ENCODE assay signal across 8 mouse cellular contexts in the genomic region with DNA sequence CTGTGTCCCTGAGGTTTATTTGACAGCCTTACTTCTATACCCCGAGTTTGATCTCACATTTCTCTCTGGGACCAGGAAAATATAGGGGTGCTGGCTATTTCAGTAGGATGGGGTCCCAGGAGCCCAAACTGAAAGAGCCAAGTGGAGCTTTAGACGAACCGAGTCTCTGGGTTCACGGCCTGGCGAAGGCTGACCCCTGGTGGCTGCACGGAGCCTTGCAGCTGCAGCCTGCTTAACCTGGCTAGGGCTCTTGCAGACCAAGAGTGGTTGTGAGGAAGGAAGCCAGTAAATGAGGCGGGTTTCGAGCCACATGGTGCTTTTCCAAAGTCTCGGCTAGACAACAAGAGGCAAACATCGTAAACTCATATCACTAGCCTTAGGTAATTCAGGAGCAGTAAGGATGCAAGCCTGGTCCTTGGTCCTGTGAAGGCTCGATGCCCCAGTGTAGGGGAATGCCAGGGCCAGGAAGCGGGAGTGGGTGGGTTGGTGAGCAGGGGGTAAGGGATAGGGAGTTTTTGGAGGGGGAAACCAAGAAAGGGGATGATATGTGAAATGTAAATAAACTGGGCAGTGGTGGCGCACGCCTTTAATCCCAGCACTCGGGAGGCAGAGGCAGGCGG. TPM values are rescaled to one million over a fixed set of nuclear protein-coding genes. Genes with fewer than 3 reads are reported as not detected.
DNase-seq lines count a peak whose midpoint lies in the region; ATAC-seq lines count a peak whose summit lies in the region.

No protein-coding gene starts in this region.

- WGBS in limb, embryonic 11.5 days = 45% methylated on average over 16 of the region's 16 CpGs
- WGBS in midbrain, embryonic 15.5 days = 45% methylated on average over 16 of the region's 16 CpGs

- no peaks in the 10 kb centered on the region for H3K27me3 ChIP-seq in limb, embryonic 11.5 days (ENCODE audit: control insufficient read depth, insufficient read depth, low read length)
- H3K27me3 ChIP-seq in midbrain, embryonic 15.5 days (replicated peaks) = no peaks in the 10 kb centered on the region

- no peaks in the 10 kb centered on the region for H3K36me3 ChIP-seq in limb, embryonic 11.5 days (ENCODE audit: control insufficient read depth, insufficient read depth, low read length)
- no peaks in the 10 kb centered on the region for H3K36me3 ChIP-seq in midbrain, embryonic 15.5 days (replicated peaks)

- H3K9ac ChIP-seq in limb, embryonic 11.5 days (ENCODE audit: low read length) = no peak overlapping the region
- H3K9ac ChIP-seq in midbrain, embryonic 15.5 days = no peak overlapping the region

- intact Hi-C loops in gastrocnemius, postnatal 14 days (cut with DNase I; ENCODE audit: low total_unique reads) = loop anchor here (2.0 to 10.0 kb wide), 2 partner anchors 64 to 256 kb away; no protein-coding TSS in a partner anchor

- peak; percentile 68; the same call in 1 of the 2 replicates for ATAC-seq in limb, embryonic 11.5 days (ENCODE audit: insufficient number of reproducible peaks, low FRiP score, low TSS enrichment, low read depth)
- ATAC-seq in midbrain, embryonic 15.5 days (replicated peaks) = peak; percentile 80

- H3K27ac ChIP-seq in limb, embryonic 11.5 days (replicated peaks; ENCODE audit: low read depth, low read length) = no peak overlapping the region
- no peak overlapping the region for H3K27ac ChIP-seq in midbrain, embryonic 15.5 days

- DNase-seq in 3134 (ENCODE audit: extremely low read depth, insufficient read length, low spot score) = peak; percentile 63
- DNase-seq in adrenal gland, adult (ENCODE audit: inconsistent age in 2 of 2, low spot score in 1 of 2) = peak; percentile 66 to 92
- DNase-seq in embryo, embryonic 10 days (ENCODE audit: low spot score) = peak; percentile 82
- DNase-seq in gastrocnemius, postnatal 14 days = peak; percentile 69
- peak; percentile 82 for DNase-seq in kidney, adult 9 months
- peak; percentile 86 for DNase-seq in limb, embryonic 11.5 days (ENCODE audit: low spot score)
- DNase-seq in spleen, postnatal 10 days (ENCODE audit: low spot score in 2 of 2) = peak; percentile 63 to 77

- no peaks in the 10 kb centered on the region for H3K9me3 ChIP-seq in limb, embryonic 11.5 days (ENCODE audit: control insufficient read depth, low read length)
- H3K9me3 ChIP-seq in midbrain, embryonic 15.5 days = no peaks in the 10 kb centered on the region

- H3K4me2 ChIP-seq in limb, embryonic 11.5 days (ENCODE audit: low read depth, severe bottlenecking) = no peak overlapping the region
- no peak overlapping the region for H3K4me2 ChIP-seq in midbrain, embryonic 15.5 days

- H3K4me1 ChIP-seq in limb, embryonic 11.5 days (ENCODE audit: control insufficient read depth, insufficient read depth, low read length) = no peaks in the 10 kb centered on the region
- no peaks in the 10 kb centered on the region for H3K4me1 ChIP-seq in midbrain, embryonic 15.5 days

- H3K4me3 ChIP-seq in limb, embryonic 11.5 days (ENCODE audit: low read depth, low read length) = no peak overlapping the region
- no peak overlapping the region for H3K4me3 ChIP-seq in midbrain, embryonic 15.5 days

RNA-seq across cellular contexts. Expression of gene Msh6, which starts 25.8 kb away (rescaled TPM):
- 1 to 10 TPM; 4.1 to 5.0 TPM for total RNA-seq in gastrocnemius, postnatal 14 days (2021)
- polyA plus RNA-seq in limb, embryonic 11.5 days (2014; fragmentation: Nextera tagmentation; extraction: Ambion mirVana) = 95.7 and 105 TPM in 2 replicates
- polyA plus RNA-seq in midbrain, embryonic 15.5 days (2015; fragmentation: Nextera tagmentation; extraction: Ambion mirVana) = 29.4 and 29.9 TPM in 2 replicates

RNA-seq across cellular contexts. Expression of gene Rpl36-ps4, which starts 28.3 kb away (rescaled TPM):
- not detected for total RNA-seq in gastrocnemius, postnatal 14 days (2021)
- polyA plus RNA-seq in limb, embryonic 11.5 days (2014; fragmentation: Nextera tagmentation; extraction: Ambion mirVana) = not detected in 2 replicates
- polyA plus RNA-seq in midbrain, embryonic 15.5 days (2015; fragmentation: Nextera tagmentation; extraction: Ambion mirVana) = not detected in 2 replicates
